Mouse (Mus musculus) gastrocnemius, adult 8-10 months (tissue): ENCODE data around the gene Cdkn2d. TPM values are rescaled to one million over a fixed set of nuclear protein-coding genes. Genes with fewer than 3 reads are reported as not detected.
"Not testable (repeated sequence)": the region's sequence is repeated elsewhere in the genome, so short reads cannot be mapped to it uniquely, and the experiment has no call there.

Experiments
- DNase-seq, 2 experiments: peaks; one replicate each; pipeline ENCODE4 v3.0.0; 2022; ENCODE audit warnings: low spot score in 2 of 2
- total RNA-seq, 4 experiments: library from RNA; stranded (reverse); gene quantifications; 2 replicates each; pipeline ENCODE4 v1.2.4; 2022

Cdkn2d gene
- 10 to 100 TPM in 3 of 4 experiments, 1 to 10 TPM in 1; 8.8 to 10.7 (median 10.6) TPM for total RNA-seq

GRCm38 (mm10) chr9:21291022-21291787 lies at the start of gene Cdkn2d:
Cdkn2d (minus strand) TSS chr9:21291407.
- peak; percentile 100 for DNase-seq

GRCm38 (mm10) chr9:21340411-21340810 lies 49.2 kb upstream of the Cdkn2d start:
- DNase-seq, result no peak

- peak; percentile 53 to 67 for DNase-seq
These were observed 46.4 kb upstream of the Cdkn2d start for GRCm38 (mm10) chr9:21337652-21338051.

- no peak for DNase-seq
These were observed 45.3 kb upstream of the Cdkn2d start for GRCm38 (mm10) chr9:21336491-21336890.

GRCm38 (mm10) chr9:21335391-21335790 lies 44.2 kb upstream of the Cdkn2d start:
- DNase-seq, result no peak

- DNase-seq, result no peak
These were observed 43.5 kb upstream of the Cdkn2d start for GRCm38 (mm10) chr9:21334747-21335146.

GRCm38 (mm10) chr9:21333523-21333922 lies 42.3 kb upstream of the Cdkn2d start:
- no peak for DNase-seq

GRCm38 (mm10) chr9:21332161-21333061 lies 41.2 kb upstream of the Cdkn2d start:
- DNase-seq, result no peak

- no peak for DNase-seq
These were observed 40.3 kb upstream of the Cdkn2d start for GRCm38 (mm10) chr9:21331365-21332140.

GRCm38 (mm10) chr9:21329699-21330289 lies 38.6 kb upstream of the Cdkn2d start:
- DNase-seq, result no peak

- peak in 1 of 2 experiments; percentile 67 for DNase-seq
These were observed 37.8 kb upstream of the Cdkn2d start for GRCm38 (mm10) chr9:21329041-21329440.

- DNase-seq, result no peak
These were observed 36.8 kb upstream of the Cdkn2d start for GRCm38 (mm10) chr9:21328041-21328440.

- no peak for DNase-seq
These were observed 36.4 kb upstream of the Cdkn2d start for GRCm38 (mm10) chr9:21327569-21327968.

- DNase-seq, result no peak
These were observed 33.1 kb upstream of the Cdkn2d start for GRCm38 (mm10) chr9:21324269-21324668.

- DNase-seq, result not testable (repeated sequence)
These were observed 31.7 kb upstream of the Cdkn2d start for GRCm38 (mm10) chr9:21322917-21323297.

GRCm38 (mm10) chr9:21322211-21322916 lies 31.2 kb upstream of the Cdkn2d start:
- DNase-seq, result no peak

- no peak for DNase-seq
These were observed 30.3 kb upstream of the Cdkn2d start for GRCm38 (mm10) chr9:21321513-21321835.

- DNase-seq, result peak; percentile 75 to 76
These were observed 29.7 kb upstream of the Cdkn2d start, which contains the start of gene Slc44a2 for GRCm38 (mm10) chr9:21320619-21321512. Slc44a2 (plus strand) TSS chr9:21320698.

GRCm38 (mm10) chr9:21320280-21320618 lies 29.0 kb upstream of the Cdkn2d start:
- DNase-seq, result no peak

GRCm38 (mm10) chr9:21319503-21319902 lies 28.3 kb upstream of the Cdkn2d start:
- no peak for DNase-seq
